Mouse (Mus musculus) midbrain, embryonic 11.5 days (tissue): Measurements from ENCODE around the gene Stkld1. TPM values are rescaled to one million over a fixed set of nuclear protein-coding genes. Genes with fewer than 3 reads are reported as not detected.

Source experiments
- ATAC-seq: fragments of 200-750 bp; cut with Nextera tagmentation; 2 replicates; pipeline ENCODE4 v1.8.0; 2017; ENCODE audit warnings: moderate TSS enrichment, moderate library complexity; ENCODE audit not compliant: low FRiP score
- DNase-seq: peaks from one replicate; pipeline ENCODE4 v3.0.0; 2015; ENCODE audit warnings: low spot score; ENCODE audit errors: missing footprints
- H3K27ac ChIP-seq: fragments of 300-500 bp; sonication (generic); 2 replicates; pipeline ENCODE4 v1.5.1; 2014; ENCODE audit warnings: low read depth, low read length
- H3K27me3 ChIP-seq: fragments of 300-500 bp; sonication (generic); 2 replicates; pipeline ENCODE4 v1.6.1; 2014; ENCODE audit warnings: mild to moderate bottlenecking, low read length, moderate library complexity, mixed read lengths; ENCODE audit not compliant: control insufficient read depth, insufficient read depth
- H3K36me3 ChIP-seq: fragments of 300-500 bp; sonication (generic); 2 replicates; pipeline ENCODE4 v1.6.1; 2014; ENCODE audit warnings: mild to moderate bottlenecking, low read length, moderate library complexity, mixed read lengths; ENCODE audit not compliant: control insufficient read depth, insufficient read depth
- H3K4me1 ChIP-seq: fragments of 300-500 bp; sonication (generic); 2 replicates; pipeline ENCODE4 v1.6.1; 2014; ENCODE audit warnings: low read length; ENCODE audit not compliant: control insufficient read depth, insufficient read depth
- H3K4me2 ChIP-seq: fragments of 300-500 bp; sonication (generic); 2 replicates; pipeline ENCODE4 v1.6.1; 2014; ENCODE audit warnings: mild to moderate bottlenecking, moderate library complexity
- H3K4me3 ChIP-seq: fragments of 300-500 bp; sonication (generic); 2 replicates; pipeline ENCODE4 v1.5.1; 2014; ENCODE audit warnings: low read depth, low read length
- H3K9ac ChIP-seq: fragments of 300-500 bp; sonication (generic); 2 replicates; pipeline ENCODE4 v1.6.1; 2014; ENCODE audit warnings: low read length
- H3K9me3 ChIP-seq: fragments of 300-500 bp; sonication (generic); 2 replicates; pipeline ENCODE4 v1.6.1; 2016; ENCODE audit warnings: low read length; ENCODE audit not compliant: control insufficient read depth
- WGBS: fragments of 180-500 bp; shearing (Covaris S2); extraction: QIAGEN DNeasy Blood & Tissue Kit; methylation state at CpG from one replicate; pipeline ENCODE4 v1.1.7; 2014; 5-methylcytosine and 5-hydroxymethylcytosine counted together
- polyA plus RNA-seq: library from polyadenylated mRNA; unstranded; fragments of >200 nt; fragmentation: Nextera tagmentation; extraction: Ambion mirVana; gene quantifications from 2 replicates; pipeline ENCODE4 v1.2.1, GENCODE M21; 2014

The Stkld1 gene
- polyA plus RNA-seq, 1 experiment from 2014 or later: not detected

GRCm38 (mm10) chr2:26905936-26906335 lies 27.9 kb upstream of the Stkld1 start:
- Histone ChIP-seq H3K4me3 (no peak overlapping the region), H3K27ac (no peak overlapping the region), H3K27me3 (no peaks in the 10 kb centered on the region), H3K4me1 (peaks cover 26% of the 10 kb centered on the region), H3K9ac (no peak overlapping the region), H3K4me2 (no peak overlapping the region), H3K9me3 (no peaks in the 10 kb centered on the region), H3K36me3 (peaks cover 11% of the 10 kb centered on the region; the same call in 1 of the 2 replicates)
- 94% methylated on average over 2 of the region's 2 CpGs for WGBS
- peak; percentile 64 for DNase-seq
- ATAC-seq: no peak

- Histone ChIP-seq H3K9me3 (no peaks in the 10 kb centered on the region), H3K27ac (no peak overlapping the region), H3K4me3 (no peak overlapping the region), H3K27me3 (no peaks in the 10 kb centered on the region), H3K9ac (no peak overlapping the region), H3K4me2 (no peak overlapping the region), H3K36me3 (peaks cover 11% of the 10 kb centered on the region; the same call in 1 of the 2 replicates), H3K4me1 (peaks cover 26% of the 10 kb centered on the region)
- WGBS: 88% methylated on average over 3 of the region's 3 CpGs
- DNase-seq (peak; percentile 78), ATAC-seq (no peak)
Observed at GRCm38 (mm10) chr2:26906431-26906830, 27.4 kb upstream of the Stkld1 start.

DNA sequence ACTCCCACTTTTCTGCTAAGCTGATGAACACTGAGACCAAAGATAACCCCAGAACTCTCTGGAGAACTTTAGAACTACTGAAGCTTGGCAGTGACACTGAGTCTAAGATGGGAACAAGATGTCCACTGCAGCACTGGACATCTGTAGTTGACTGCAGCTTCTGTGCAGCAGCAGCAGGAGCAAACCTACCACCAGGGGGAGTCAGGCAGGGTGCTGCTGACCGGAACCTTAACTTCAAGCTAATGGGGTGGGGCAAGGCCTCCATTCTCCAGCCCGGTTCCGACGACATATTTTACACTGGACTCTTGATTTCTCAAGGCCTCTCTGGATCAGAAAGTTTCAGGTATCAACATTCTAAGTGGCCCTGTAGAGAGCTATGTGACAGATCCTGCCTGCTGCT lies 26.7 kb upstream of the Stkld1 start:
- no peak overlapping the region for H3K9ac ChIP-seq
- DNase-seq (peak; percentile 91), ATAC-seq (no peak)
- H3K4me2 ChIP-seq: no peak overlapping the region
- H3K9me3 ChIP-seq: no peaks in the 10 kb centered on the region
- 74% methylated on average over 4 of the region's 4 CpGs for whole genome bisulfite sequencing
- peaks cover 14% of the 10 kb centered on the region for H3K36me3 ChIP-seq
- no peak overlapping the region for H3K27ac ChIP-seq
- H3K4me1 ChIP-seq: peaks cover 26% of the 10 kb centered on the region
- no peak overlapping the region for H3K4me3 ChIP-seq
- H3K27me3 ChIP-seq: no peaks in the 10 kb centered on the region

DNA sequence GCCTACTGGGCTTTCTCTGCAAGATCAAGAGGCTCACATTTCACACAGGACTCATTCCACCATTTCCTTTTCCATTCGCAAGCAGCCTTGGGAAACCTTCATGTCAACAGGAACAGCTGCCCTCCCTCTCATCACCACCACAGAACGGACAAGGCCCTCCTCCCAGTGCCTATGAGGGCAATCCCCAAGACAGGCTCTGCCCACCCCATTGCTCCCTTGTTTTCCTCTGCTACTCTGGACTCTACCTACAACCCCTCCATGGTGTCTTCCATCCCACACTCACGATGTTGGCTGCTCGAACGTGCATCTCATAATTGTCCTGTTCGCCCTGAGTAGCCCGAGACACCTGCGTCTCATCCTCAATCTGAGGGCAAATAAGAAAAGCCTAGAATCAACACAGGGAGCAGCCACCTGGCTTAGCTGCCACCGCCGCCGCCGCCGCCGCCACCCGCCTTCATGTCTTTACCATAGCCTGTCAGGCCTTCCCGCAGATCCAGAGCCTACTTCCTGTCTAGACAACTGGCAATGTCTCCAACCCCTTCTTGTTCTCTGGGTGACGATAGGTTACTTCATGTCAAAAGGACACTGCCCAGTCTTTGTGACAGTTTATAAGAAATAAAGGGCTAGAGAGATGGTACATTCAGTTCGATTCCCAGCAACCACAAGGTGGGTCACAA lies 25.0 kb upstream of the Stkld1 start:
- ATAC-seq (no peak), DNase-seq (peak; percentile 41)
- no peaks in the 10 kb centered on the region for H3K27me3 ChIP-seq
- H3K9ac ChIP-seq: peak overlapping the region; percentile 44
- H3K27ac ChIP-seq: no peak overlapping the region
- H3K36me3 ChIP-seq: peaks cover 29% of the 10 kb centered on the region
- no peaks in the 10 kb centered on the region for H3K9me3 ChIP-seq
- peaks cover 20% of the 10 kb centered on the region for H3K4me1 ChIP-seq
- peak overlapping the region; percentile 76; the same call in 1 of the 2 replicates for H3K4me3 ChIP-seq
- 90% methylated on average over 18 of the region's 18 CpGs for WGBS
- peak overlapping the region; percentile 49 for H3K4me2 ChIP-seq

DNA sequence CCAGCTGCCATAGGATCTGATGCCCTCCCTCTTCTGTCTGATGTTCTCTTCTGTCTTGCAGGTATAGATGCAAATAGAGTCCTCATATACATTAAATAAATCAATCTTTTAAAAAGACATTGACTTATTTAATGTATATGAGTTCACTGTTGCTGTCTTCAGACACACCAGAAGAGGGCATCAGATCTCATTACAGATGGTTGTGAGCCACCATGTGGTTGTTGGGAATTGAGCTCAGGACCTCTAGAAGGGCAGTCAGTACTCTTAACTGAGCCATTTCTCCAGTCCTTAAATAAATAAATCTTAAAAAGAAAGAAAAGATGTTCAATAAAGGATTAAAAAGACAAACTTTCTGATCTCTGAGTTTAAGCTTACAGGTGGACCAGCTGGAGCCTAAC lies 24.5 kb upstream of the Stkld1 start:
- H3K27ac ChIP-seq: no peak overlapping the region
- peak overlapping the region; percentile 49 for H3K4me2 ChIP-seq
- peaks cover 19% of the 10 kb centered on the region for H3K4me1 ChIP-seq
- peaks cover 31% of the 10 kb centered on the region for H3K36me3 ChIP-seq
- no peaks in the 10 kb centered on the region for H3K27me3 ChIP-seq
- peak overlapping the region; percentile 80; the same call in 1 of the 2 replicates for H3K9ac ChIP-seq
- ATAC-seq: no peak
- no peak for DNase-seq
- no peaks in the 10 kb centered on the region for H3K9me3 ChIP-seq
- peak overlapping the region; percentile 76 for H3K4me3 ChIP-seq

DNA sequence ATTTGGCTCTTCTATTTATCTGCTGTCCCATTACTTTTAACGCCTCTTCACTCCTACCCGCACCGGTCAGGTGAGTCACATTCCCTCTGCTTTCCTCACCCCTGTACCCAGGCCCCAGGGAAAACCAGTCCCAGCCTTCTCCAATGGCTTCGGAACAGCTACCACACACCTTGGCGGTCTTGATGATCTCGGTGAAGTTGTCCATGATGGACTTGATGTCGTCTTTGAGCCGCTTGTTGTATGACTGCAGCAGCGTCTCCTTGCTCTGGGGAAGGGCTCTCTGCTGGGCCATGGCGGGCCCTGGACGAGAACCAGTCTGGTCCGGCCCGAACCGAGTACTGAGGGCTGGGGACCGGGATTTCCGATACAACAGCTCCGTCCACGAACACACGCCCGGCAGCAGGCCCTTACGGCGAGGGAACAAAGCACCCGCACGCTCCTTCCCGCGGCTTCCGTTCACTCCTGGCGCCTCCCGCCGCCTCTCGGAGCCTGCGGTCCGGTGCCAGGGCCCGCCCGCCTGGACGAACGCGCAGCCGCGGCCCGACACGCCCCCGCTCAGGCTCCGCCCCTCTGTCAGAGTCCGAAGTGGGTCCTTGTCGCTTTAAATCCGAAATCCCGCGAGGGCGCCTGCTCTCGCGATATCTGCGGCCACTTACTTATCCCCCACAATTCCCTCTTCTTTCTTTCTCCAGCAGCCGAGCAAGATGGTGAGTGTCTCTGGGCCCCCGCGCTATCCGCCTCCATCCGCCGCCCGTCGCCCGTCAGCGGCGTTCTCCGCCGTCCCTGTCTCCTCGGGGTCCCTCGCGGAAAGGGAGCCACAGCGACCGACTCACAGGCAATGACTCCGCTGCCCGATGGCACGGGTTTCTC lies 23.5 kb upstream of the Stkld1 start, which contains the start of the genes Med22 and Rpl7a:
Med22 (minus strand) TSS at position 554 of the 870 bp plus-strand sequence.
Rpl7a (plus strand) TSS at position 641 of the 870 bp plus-strand sequence.
- Histone ChIP-seq H3K36me3 (peaks cover 31% of the 10 kb centered on the region), H3K9me3 (no peaks in the 10 kb centered on the region), H3K4me3 (peak within 1 kb of the TSS; percentile 76), H3K27ac (peak within 1 kb of the TSS; percentile 62), H3K4me1 (peaks cover 22% of the 10 kb centered on the region), H3K27me3 (no peaks in the 10 kb centered on the region), H3K9ac (peak within 1 kb of the TSS; percentile 89), H3K4me2 (peak within 1 kb of the TSS; percentile 99)
- DNase-seq (peak; percentile 100), ATAC-seq (peak; percentile 90)
- WGBS: under 1% methylated on average over 55 of the region's 74 CpGs

GRCm38 (mm10) chr2:26910994-26911765 lies 22.7 kb upstream of the Stkld1 start:
- peaks cover 28% of the 10 kb centered on the region for H3K4me1 ChIP-seq
- no peaks in the 10 kb centered on the region for H3K27me3 ChIP-seq
- peak overlapping the region; percentile 99 for H3K4me2 ChIP-seq
- peak; percentile 96 for DNase-seq
- peaks cover 26% of the 10 kb centered on the region for H3K36me3 ChIP-seq
- peak overlapping the region; percentile 89 for H3K9ac ChIP-seq
- peak overlapping the region; percentile 76 for H3K4me3 ChIP-seq
- peak; percentile 61 for ATAC-seq
- peak overlapping the region; percentile 62 for H3K27ac ChIP-seq
- no peaks in the 10 kb centered on the region for H3K9me3 ChIP-seq
- WGBS: 3% methylated on average over 37 of the region's 37 CpGs

GRCm38 (mm10) chr2:26912253-26912770 lies 21.5 kb upstream of the Stkld1 start:
- Histone ChIP-seq H3K27me3 (no peaks in the 10 kb centered on the region), H3K4me1 (peaks cover 35% of the 10 kb centered on the region), H3K4me3 (peak overlapping the region; percentile 76), H3K9me3 (no peaks in the 10 kb centered on the region), H3K36me3 (peaks cover 23% of the 10 kb centered on the region), H3K27ac (no peak overlapping the region), H3K9ac (peak overlapping the region; percentile 89; the same call in 1 of the 2 replicates), H3K4me2 (peak overlapping the region; percentile 99)
- no peak for ATAC-seq
- DNase-seq: peak; percentile 82
- WGBS: 76% methylated on average over 5 of the region's 5 CpGs
